Mouse (Mus musculus): Measurements from ENCODE around the gene Slc2a12. TPM values are rescaled to one million over a fixed set of nuclear protein-coding genes. Genes with fewer than 3 reads are reported as not detected.

The Slc2a12 gene
- total and polyA plus RNA-seq, 2 experiments from 2014 or later: 6.6 to 7.3 TPM

DNA sequence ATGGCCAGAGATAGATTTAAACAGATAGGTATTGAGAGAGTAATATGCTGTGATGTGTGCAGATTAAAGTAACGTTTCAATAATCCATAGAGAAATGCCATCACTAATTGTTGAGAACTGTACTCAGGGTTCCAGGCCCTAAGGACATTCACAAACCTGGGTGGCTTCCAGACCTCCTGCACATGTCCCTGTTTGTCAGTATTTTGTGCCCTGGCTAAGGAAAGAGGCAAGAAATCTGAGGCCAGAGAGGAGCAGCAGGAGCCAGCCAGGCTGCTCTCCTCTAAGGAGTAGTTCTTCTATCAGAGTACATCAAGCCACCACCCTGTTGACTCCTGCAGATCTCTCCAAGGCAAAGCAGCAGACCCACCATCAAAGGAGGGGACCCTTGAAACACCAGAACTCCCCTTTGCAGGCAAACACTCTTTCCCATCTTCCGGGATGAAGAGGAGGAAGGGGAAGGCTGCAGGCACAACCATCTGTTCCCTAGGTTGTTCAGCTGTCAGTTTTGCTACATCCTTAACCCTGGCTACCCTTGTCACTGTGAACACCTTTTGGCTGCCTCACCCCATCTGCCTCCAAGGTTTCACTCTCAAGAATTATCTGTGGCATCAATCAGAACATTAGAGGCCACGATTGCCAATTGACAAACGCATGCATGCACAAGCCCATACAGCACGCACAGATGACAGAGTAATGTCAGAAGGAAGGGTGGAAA lies 15.6 kb downstream of the Slc2a12 start:
- no peaks in the 10 kb centered on the region for H3K27me3 ChIP-seq (ENCODE audit: insufficient read depth, low read length)

DNA sequence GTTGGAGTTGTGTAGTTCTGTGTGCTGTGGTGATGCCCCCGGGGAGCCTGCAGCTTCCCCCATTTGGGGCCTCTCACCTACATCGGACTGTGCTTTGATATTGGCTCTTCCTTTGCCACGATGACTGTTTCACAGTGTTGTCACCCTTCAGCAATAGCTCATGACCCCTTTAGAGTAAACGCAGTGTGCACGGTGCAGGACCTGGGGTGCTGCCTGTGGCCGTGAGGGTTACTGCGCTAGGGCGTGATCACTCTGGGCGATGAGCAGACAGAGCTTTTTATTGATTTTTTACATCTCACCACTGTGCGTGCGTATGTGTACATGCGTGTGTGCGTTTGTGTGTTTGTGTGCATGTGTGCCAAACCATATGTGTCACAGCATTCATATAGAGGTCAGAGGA lies 23.7 kb downstream of the Slc2a12 start:
- Histone ChIP-seq H3K27me3 (ENCODE audit: insufficient read depth, low read length) (no peaks in the 10 kb centered on the region), H3K4me3 (ENCODE audit: low read depth, low read length) (no peak overlapping the region), H3K9me3 (ENCODE audit: low read length) (no peaks in the 10 kb centered on the region), H3K4me1 (ENCODE audit: insufficient read depth) (no peaks in the 10 kb centered on the region), H3K9ac (no peak overlapping the region), H3K4me2 (ENCODE audit: low read depth) (no peak overlapping the region), H3K27ac (ENCODE audit: low read depth, low read length) (no peak overlapping the region), H3K36me3 (ENCODE audit: insufficient read depth) (no peaks in the 10 kb centered on the region)
- WGBS: 92% methylated on average over 13 of the region's 13 CpGs
- TF ChIP-seq CTCF (IDR thresholded peaks at IDR 0.05; ENCODE audit: low read depth): no peak
- DNase-seq (no peak), ATAC-seq (no peak)

More for the DNA sequence above, 15.6 kb downstream of the Slc2a12 start:
- Histone ChIP-seq H3K4me2 (ENCODE audit: low read depth) (no peak overlapping the region), H3K27ac (ENCODE audit: low read depth, low read length) (no peak overlapping the region), H3K9ac (no peak overlapping the region), H3K4me1 (ENCODE audit: insufficient read depth) (no peaks in the 10 kb centered on the region), H3K36me3 (ENCODE audit: insufficient read depth) (no peaks in the 10 kb centered on the region), H3K9me3 (ENCODE audit: low read length) (no peaks in the 10 kb centered on the region), H3K4me3 (ENCODE audit: low read depth, low read length) (no peak overlapping the region)
- ATAC-seq: no peak
- no peak for TF ChIP-seq CTCF (IDR thresholded peaks at IDR 0.05; ENCODE audit: low read depth)
- no peak for DNase-seq
- WGBS: 74% methylated on average over 5 of the region's 5 CpGs

DNA sequence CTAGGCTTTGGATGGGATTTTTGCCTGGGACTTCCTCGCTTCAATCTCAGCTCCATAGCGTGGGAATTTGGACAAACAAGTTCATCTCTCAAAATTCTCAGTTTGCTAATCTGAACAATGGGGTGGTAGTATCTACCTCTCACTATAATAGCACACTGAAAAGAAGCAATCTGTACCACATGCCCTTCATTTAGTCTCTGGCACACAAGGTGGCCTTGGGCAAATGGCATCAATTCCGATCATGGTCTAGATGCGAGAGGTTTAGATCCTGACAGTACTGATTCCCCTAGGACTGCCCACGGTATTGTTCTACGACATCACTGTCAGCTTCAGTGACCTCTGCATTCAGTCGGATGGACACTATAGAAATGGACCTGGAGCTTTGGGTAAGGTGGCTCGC lies 29.4 kb downstream of the Slc2a12 start:
- 94% methylated on average over 8 of the region's 8 CpGs for WGBS

DNA sequence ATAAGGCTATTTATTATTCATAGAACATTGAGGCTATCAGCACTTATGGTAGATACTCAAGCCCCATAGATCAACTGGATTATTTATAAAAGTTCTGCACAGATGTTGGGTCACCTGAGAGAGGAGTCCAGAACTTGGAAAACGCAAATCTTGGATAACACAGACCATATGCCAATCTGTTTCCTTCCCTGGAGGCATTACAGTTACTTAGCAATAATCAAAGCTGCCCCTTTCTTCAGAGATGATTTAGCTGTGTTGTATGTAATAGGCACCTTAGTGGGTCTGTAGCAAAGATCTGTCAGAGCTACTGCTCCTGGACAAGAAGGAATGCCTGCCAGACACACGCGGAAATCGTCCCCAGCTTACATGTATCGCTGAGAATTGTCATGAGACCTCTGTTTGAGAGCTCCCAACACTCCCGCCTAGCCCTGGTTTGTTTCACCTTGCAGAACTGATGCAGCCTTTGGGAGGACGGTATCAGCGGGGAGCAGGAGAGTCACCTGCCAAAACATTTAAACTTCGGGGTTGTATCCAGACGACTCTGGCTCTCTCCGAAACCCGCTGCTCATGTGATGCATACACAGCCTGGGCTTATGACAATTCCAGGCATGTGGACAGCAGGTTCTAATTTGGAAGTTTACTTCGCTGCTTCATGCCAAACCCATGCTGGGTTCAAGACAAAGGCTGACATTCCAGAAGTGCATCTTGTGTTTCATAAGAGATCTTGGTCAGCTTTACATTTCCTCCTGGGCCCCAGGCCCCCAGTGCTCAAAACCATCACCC lies 31.2 kb downstream of the Slc2a12 start:
- Histone ChIP-seq H3K4me1 (ENCODE audit: insufficient read depth) (no peaks in the 10 kb centered on the region), H3K4me3 (ENCODE audit: low read depth, low read length) (no peak overlapping the region), H3K27me3 (ENCODE audit: insufficient read depth, low read length) (no peaks in the 10 kb centered on the region), H3K4me2 (ENCODE audit: low read depth) (no peak overlapping the region), H3K36me3 (ENCODE audit: insufficient read depth) (no peaks in the 10 kb centered on the region), H3K9ac (no peak overlapping the region), H3K27ac (ENCODE audit: low read depth, low read length) (no peak overlapping the region), H3K9me3 (ENCODE audit: low read length) (no peaks in the 10 kb centered on the region)
- 66% methylated on average over 13 of the region's 13 CpGs for WGBS
- no peak for TF ChIP-seq CTCF (IDR thresholded peaks at IDR 0.05; ENCODE audit: low read depth)
- no peak for DNase-seq
- ATAC-seq: no peak

More for the DNA sequence above, 29.4 kb downstream of the Slc2a12 start:
- H3K9ac ChIP-seq: no peak overlapping the region
- H3K4me3 ChIP-seq (ENCODE audit: low read depth, low read length): no peak overlapping the region
- ATAC-seq (no peak), DNase-seq (no peak)
- no peak overlapping the region for H3K27ac ChIP-seq (ENCODE audit: low read depth, low read length)
- TF ChIP-seq CTCF (IDR thresholded peaks at IDR 0.05; ENCODE audit: low read depth): no peak
- H3K9me3 ChIP-seq (ENCODE audit: low read length): no peaks in the 10 kb centered on the region
- no peaks in the 10 kb centered on the region for H3K4me1 ChIP-seq (ENCODE audit: insufficient read depth)
- no peak overlapping the region for H3K4me2 ChIP-seq (ENCODE audit: low read depth)
- H3K27me3 ChIP-seq (ENCODE audit: insufficient read depth, low read length): no peaks in the 10 kb centered on the region
- no peaks in the 10 kb centered on the region for H3K36me3 ChIP-seq (ENCODE audit: insufficient read depth)

DNA sequence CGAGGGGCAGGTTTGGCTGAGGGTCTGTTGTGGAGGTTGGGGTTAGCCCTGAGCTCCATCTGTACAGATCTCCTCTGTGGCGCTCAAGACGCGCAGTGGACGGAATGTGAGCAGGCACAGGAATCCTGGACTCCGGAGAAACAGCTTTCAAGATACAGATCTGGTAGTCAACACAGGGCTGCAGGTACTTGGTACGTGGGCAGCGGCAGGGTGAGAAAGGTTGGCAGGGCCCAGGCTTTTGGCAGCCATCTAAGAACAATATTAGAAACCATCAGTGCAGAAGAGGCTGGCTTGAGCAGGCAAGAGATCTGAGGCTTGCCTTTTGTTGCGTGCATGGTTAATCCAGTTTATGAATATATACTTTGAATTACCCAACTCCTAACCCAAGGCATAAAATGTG lies 51.4 kb downstream of the Slc2a12 start:
- DNase-seq: no peak
- Histone ChIP-seq H3K27ac (ENCODE audit: low read depth, low read length) (no peak overlapping the region), H3K4me1 (ENCODE audit: insufficient read depth) (no peaks in the 10 kb centered on the region), H3K36me3 (ENCODE audit: insufficient read depth) (peaks cover 8% of the 10 kb centered on the region; the same call in 1 of the 2 replicates), H3K9me3 (ENCODE audit: low read length) (no peaks in the 10 kb centered on the region), H3K4me3 (ENCODE audit: low read depth, low read length) (no peak overlapping the region), H3K4me2 (ENCODE audit: low read depth) (no peak overlapping the region), H3K9ac (no peak overlapping the region), H3K27me3 (ENCODE audit: insufficient read depth, low read length) (no peaks in the 10 kb centered on the region)
- 95% methylated on average over 9 of the region's 9 CpGs for WGBS
- TF ChIP-seq CTCF (IDR thresholded peaks at IDR 0.05; ENCODE audit: low read depth): no peak
- no peak for ATAC-seq

DNA sequence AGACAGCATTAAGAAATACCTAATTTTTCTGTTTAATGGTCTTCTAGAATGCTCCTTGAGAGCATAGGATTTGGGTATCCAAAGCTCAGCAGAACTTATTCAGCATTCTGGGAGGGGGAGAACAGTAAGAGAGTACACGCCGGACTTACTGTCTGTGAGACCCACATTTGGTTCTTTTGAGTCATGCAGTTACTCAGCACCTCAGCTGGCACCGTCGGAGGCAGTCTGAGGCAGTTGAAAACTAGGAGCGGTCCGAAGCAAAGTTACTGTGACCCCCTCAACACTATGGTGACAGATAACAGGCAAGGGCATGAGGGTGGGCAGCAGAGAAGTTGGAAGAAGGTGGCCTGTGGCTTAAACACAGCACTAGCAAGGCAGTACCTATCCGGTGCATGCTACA lies 52.1 kb downstream of the Slc2a12 start:
- ATAC-seq: no peak
- no peak for DNase-seq
- H3K4me2 ChIP-seq (ENCODE audit: low read depth): no peak overlapping the region
- H3K27ac ChIP-seq (ENCODE audit: low read depth, low read length): no peak overlapping the region
- no peak overlapping the region for H3K9ac ChIP-seq
- H3K4me3 ChIP-seq (ENCODE audit: low read depth, low read length): no peak overlapping the region
- peaks cover 8% of the 10 kb centered on the region; the same call in 1 of the 2 replicates for H3K36me3 ChIP-seq (ENCODE audit: insufficient read depth)
- peaks cover 3% of the 10 kb centered on the region; the same call in 1 of the 2 replicates for H3K4me1 ChIP-seq (ENCODE audit: insufficient read depth)
- no peak for TF ChIP-seq CTCF (IDR thresholded peaks at IDR 0.05; ENCODE audit: low read depth)
- no peaks in the 10 kb centered on the region for H3K27me3 ChIP-seq (ENCODE audit: insufficient read depth, low read length)
- WGBS: 83% methylated on average over 7 of the region's 7 CpGs
- no peaks in the 10 kb centered on the region for H3K9me3 ChIP-seq (ENCODE audit: low read length)

All from forebrain, postnatal 0 days (tissue).